ENCODE assay signal across 31 mouse cellular contexts in the genomic region with DNA sequence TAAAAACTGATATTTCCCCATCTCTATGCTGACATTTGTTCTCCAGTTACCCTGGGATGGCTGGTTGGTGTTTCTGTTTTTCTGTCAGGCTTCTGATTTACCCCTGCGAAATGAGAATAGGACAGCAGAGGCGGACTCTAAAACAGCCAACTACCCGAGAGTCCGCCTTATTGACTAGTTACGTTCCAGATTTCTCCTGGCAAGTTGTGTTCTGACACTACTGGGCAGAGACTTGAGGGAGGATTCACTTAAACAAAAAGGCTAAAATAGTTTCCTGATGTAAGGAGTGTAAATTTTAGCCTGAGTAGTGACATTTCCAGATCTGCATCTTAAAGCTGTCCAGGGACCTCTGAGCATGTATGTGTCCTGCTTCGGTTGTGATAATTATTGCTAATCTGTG.
"Had no signal": no experiment of that assay in that cellular context is flagged by ENCODE, and none has a peak within 500 bp of the region (broad histone marks: within the 10 kb centered on the region; RNA-seq: fewer than 3 reads in every experiment).

No protein-coding gene starts in this region.

- H3K4me2 ChIP-seq: limb, embryonic 12.5 days; limb, embryonic 13.5 days; limb, embryonic 15.5 days; liver, embryonic 11.5 days; liver, embryonic 12.5 days; liver, embryonic 13.5 days; liver, embryonic 15.5 days; lung, embryonic 14.5 days; lung, embryonic 15.5 days; midbrain, embryonic 11.5 days; midbrain, embryonic 12.5 days; midbrain, embryonic 13.5 days; midbrain, embryonic 15.5 days had no signal

- H3K27ac ChIP-seq: limb, embryonic 10.5 days; limb, embryonic 12.5 days; limb, embryonic 13.5 days; limb, embryonic 15.5 days; liver, embryonic 12.5 days; liver, embryonic 13.5 days; liver, embryonic 14.5 days; liver, embryonic 15.5 days; lung, embryonic 15.5 days; macrophage; midbrain, embryonic 10.5 days; midbrain, embryonic 12.5 days; midbrain, embryonic 13.5 days; midbrain, embryonic 15.5 days had no signal

- DNase-seq: left cerebral cortex, postnatal 4 days; liver; liver, embryonic 13.5 days; liver, postnatal 0 days; lung, adult 18-20 months; lung, adult 2 months; lung, embryonic 14.5 days; lung, postnatal 10 days; lung, postnatal 14 days; lung, postnatal 36 days; lung, postnatal 4 days; midbrain, embryonic 14.5 days had no signal

- H3K4me3 ChIP-seq: limb, embryonic 10.5 days; limb, embryonic 12.5 days; limb, embryonic 13.5 days; limb, embryonic 15.5 days; liver, embryonic 12.5 days; liver, embryonic 13.5 days; liver, embryonic 15.5 days; lung, embryonic 15.5 days; megakaryocyte, embryonic 14.5 days; midbrain, embryonic 10.5 days; midbrain, embryonic 12.5 days; midbrain, embryonic 13.5 days; midbrain, embryonic 15.5 days; myocyte had no signal

- ATAC-seq: liver, embryonic 12.5 days; liver, postnatal 0 days; lung, postnatal 0 days; midbrain, embryonic 13.5 days; midbrain, embryonic 15.5 days; midbrain, embryonic 16.5 days had no signal

- H3K27me3 ChIP-seq: limb, embryonic 12.5 days; limb, embryonic 13.5 days; limb, embryonic 15.5 days; liver, embryonic 12.5 days; liver, embryonic 13.5 days; liver, embryonic 15.5 days; lung, embryonic 15.5 days; megakaryocyte, embryonic 14.5 days; midbrain, embryonic 12.5 days; midbrain, embryonic 13.5 days; midbrain, embryonic 15.5 days had no signal

- H3K9ac ChIP-seq: limb, embryonic 12.5 days; limb, embryonic 13.5 days; limb, embryonic 15.5 days; liver, embryonic 12.5 days; liver, embryonic 13.5 days; liver, embryonic 14.5 days; liver, embryonic 15.5 days; liver, postnatal 0 days; lung, embryonic 14.5 days; lung, embryonic 15.5 days; midbrain, embryonic 12.5 days; midbrain, embryonic 13.5 days; midbrain, embryonic 15.5 days had no signal

- H3K4me1 ChIP-seq: limb, embryonic 10.5 days; liver, embryonic 12.5 days; liver, embryonic 13.5 days had no signal

- H3K9me3 ChIP-seq: limb, embryonic 10.5 days; limb, embryonic 12.5 days; limb, embryonic 13.5 days; limb, embryonic 15.5 days; liver, embryonic 12.5 days; liver, embryonic 13.5 days; liver, embryonic 15.5 days; lung, embryonic 15.5 days; megakaryocyte, embryonic 14.5 days; midbrain, embryonic 10.5 days; midbrain, embryonic 12.5 days; midbrain, embryonic 13.5 days; midbrain, embryonic 15.5 days had no signal

- H3K36me3 ChIP-seq: limb, embryonic 13.5 days; limb, embryonic 15.5 days; liver, embryonic 15.5 days; lung, embryonic 15.5 days; midbrain, embryonic 15.5 days had no signal
